Mouse (Mus musculus) effector memory CD4-positive, alpha-beta T cell, adult 7 months (primary cell): Measurements from ENCODE around the gene Tmem72. TPM values are rescaled to one million over a fixed set of nuclear protein-coding genes. Genes with fewer than 3 reads are reported as not detected.

Source experiments
- polyA plus RNA-seq: library from polyadenylated mRNA; unstranded; fragments of 100-300 nt; shearing (Covaris generic); gene quantifications from one replicate; pipeline ENCODE4 v1.2.1, GENCODE M21; 2017

Gene Tmem72
- polyA plus RNA-seq: 0.17 TPM

GRCm38 (mm10) chr6:116716666-116717065, at the start of gene Tmem72:
Gene Tmem72 (minus strand): TSS chr6:116716913.

GRCm38 (mm10) chr6:116673471-116674282, 43.0 kb downstream of the Tmem72 start, which contains the start of gene Rassf4:
Gene Rassf4 (minus strand): TSS chr6:116673952.

GRCm38 (mm10) chr6:116650406-116650805, 66.3 kb downstream of the Tmem72 start, which contains the start of gene Depp1:
Gene Depp1 (plus strand): TSS chr6:116650609.

Other genes starting within 250 kb of the Tmem72 start
- not detected for gene Olfr211, start 227.8 kb downstream of the Tmem72 start, polyA plus RNA-seq
- gene Olfr212, start 210.4 kb downstream of the Tmem72 start, polyA plus RNA-seq: not detected
- gene Olfr213, start 178.5 kb downstream of the Tmem72 start, polyA plus RNA-seq: 0.10 TPM
- gene Gm5580, start 165.8 kb downstream of the Tmem72 start, polyA plus RNA-seq: not detected
- gene Olfr214, start 162.7 kb downstream of the Tmem72 start, polyA plus RNA-seq: not detected
- gene Olfr215, start 132.7 kb downstream of the Tmem72 start, polyA plus RNA-seq: 0.33 TPM
- gene Zfp422, start 87.9 kb downstream of the Tmem72 start, polyA plus RNA-seq: 3.0 TPM
- not detected for gene Depp1, start 66.3 kb downstream of the Tmem72 start, polyA plus RNA-seq
- 0.61 TPM for gene Rassf4, start 43.0 kb downstream of the Tmem72 start, polyA plus RNA-seq